Mouse (Mus musculus) cortical plate, adult 2 months (tissue): ENCODE measurements around the gene Eif3c.

Source experiments
- CTCF ChIP-seq: fragments of 200-500 bp; IDR thresholded peaks from 2 replicates; pipeline ENCODE4 v1.5.1; 2011; ENCODE audit warnings: mild to moderate bottlenecking, control low read depth, low read length; ENCODE audit not compliant: insufficient read depth; ENCODE audit errors: extremely low read depth
- POLR2A ChIP-seq: fragments of 200-500 bp; IDR thresholded peaks from 2 replicates; pipeline ENCODE4 v1.6.1; 2011; ENCODE audit warnings: mild to moderate bottlenecking, low read length, control low read depth; ENCODE audit not compliant: insufficient read depth; ENCODE audit errors: extremely low read depth

- no peak for TF ChIP-seq POLR2A
- no peak for TF ChIP-seq CTCF
These were observed 66.8 kb downstream of the Eif3c start for GRCm38 (mm10) chr7:126499416-126499815.
